Mouse (Mus musculus): ENCODE data around the gene Foxc1. TPM values are rescaled to one million over a fixed set of nuclear protein-coding genes. Genes with fewer than 3 reads are reported as not detected.

The Foxc1 gene
- total and polyA plus RNA-seq, 3 experiments: 0.01 TPM; not detected in 2

DNA sequence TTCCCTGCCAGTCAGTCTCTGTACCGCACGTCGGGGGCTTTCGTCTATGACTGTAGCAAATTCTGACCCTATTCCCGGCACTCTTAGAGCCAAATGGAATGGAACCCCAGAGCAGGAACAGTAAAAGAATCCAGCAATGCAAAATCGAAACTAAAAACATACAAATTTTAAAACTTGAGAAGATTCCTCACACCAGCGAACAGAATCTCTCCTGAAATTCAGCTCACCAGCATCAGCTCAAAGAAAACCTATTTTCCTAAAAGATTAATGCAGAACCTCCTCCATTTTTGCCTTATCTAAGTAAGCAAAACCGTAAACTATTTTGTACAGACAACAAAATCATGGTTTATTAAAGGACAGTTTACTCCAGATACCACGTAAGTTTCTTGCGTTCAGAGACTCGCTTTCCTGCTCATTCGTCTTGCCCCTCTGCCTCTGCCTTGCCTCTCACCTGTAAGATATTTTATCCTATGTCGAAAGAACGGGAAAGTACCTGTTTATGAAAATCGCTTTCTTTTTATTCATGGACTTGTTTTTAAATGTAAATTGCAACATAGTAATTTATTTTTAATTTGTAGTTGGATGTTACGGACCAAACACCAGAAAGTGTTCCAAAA lies 2.5 kb downstream of the Foxc1 start:
- DNase-seq (ENCODE audit: low read depth, low spot score): no peak
- no peak for TF ChIP-seq CTCF (IDR thresholded peaks at IDR 0.05 in 2 of 3, conservative IDR thresholded peaks at IDR 0.05 in 1 of 3; ENCODE audit: control insufficient read depth in 1 of 3, insufficient read depth in 1 of 3, low read depth in 2 of 3, low read length in 3 of 3, poor library complexity in 1 of 3, severe bottlenecking in 1 of 3)
- no peak for TF ChIP-seq MXI1 (IDR thresholded peaks at IDR 0.05; ENCODE audit: low read depth, low read length)
- TF ChIP-seq NRF1 (IDR thresholded peaks at IDR 0.05; ENCODE audit: insufficient read depth, low read depth, low read length, poor library complexity, severe bottlenecking): no peak
- no peak overlapping the region for H3K4me3 ChIP-seq (ENCODE audit: control insufficient read depth in 1 of 2, insufficient read depth in 1 of 2, low read depth in 2 of 2, low read length in 2 of 2)
- no peak overlapping the region for H3K9ac ChIP-seq (ENCODE audit: control insufficient read depth, low read depth, low read length, poor library complexity, severe bottlenecking)
- no peaks in the 10 kb centered on the region for H3K27me3 ChIP-seq (ENCODE audit: control insufficient read depth in 1 of 2, insufficient read depth in 2 of 2, low read length in 2 of 2)
- no peaks in the 10 kb centered on the region for H3K36me3 ChIP-seq (ENCODE audit: control insufficient read depth in 1 of 2, insufficient read depth in 2 of 2, low read length in 2 of 2)
- H3K27ac ChIP-seq (ENCODE audit: control insufficient read depth, low read depth, low read length): no peak overlapping the region
- no peaks in the 10 kb centered on the region for H3K9me3 ChIP-seq (replicated peaks; ENCODE audit: insufficient read depth, low read length)
- no peaks in the 10 kb centered on the region for H3K4me1 ChIP-seq (ENCODE audit: control insufficient read depth in 1 of 2, insufficient read depth in 2 of 2, low read length in 2 of 2)
- H3K79me2 ChIP-seq (ENCODE audit: control insufficient read depth, insufficient read depth, low read length, poor library complexity): no peaks in the 10 kb centered on the region

DNA sequence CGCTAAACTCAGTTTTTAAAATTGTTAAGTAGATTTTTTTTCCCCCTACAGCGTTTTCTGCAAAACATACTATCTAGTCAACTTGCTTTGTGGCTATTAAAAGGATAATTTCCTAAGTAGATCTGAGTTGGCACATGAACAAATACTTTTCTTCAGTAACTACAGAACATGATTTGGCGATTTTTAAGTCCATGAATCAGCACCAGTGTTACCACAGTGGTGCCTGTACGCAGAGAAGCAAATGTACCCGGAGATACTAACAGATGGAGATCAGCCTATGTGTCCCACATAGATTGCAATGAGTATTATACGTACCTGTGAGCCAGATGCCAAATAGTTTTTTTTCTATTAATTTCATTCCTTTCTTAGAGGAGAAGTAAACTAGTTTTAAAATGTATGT lies 3.3 kb downstream of the Foxc1 start:
- no peak overlapping the region for H3K4me3 ChIP-seq (ENCODE audit: control insufficient read depth in 1 of 2, insufficient read depth in 1 of 2, low read depth in 2 of 2, low read length in 2 of 2)
- H3K36me3 ChIP-seq (ENCODE audit: control insufficient read depth in 1 of 2, insufficient read depth in 2 of 2, low read length in 2 of 2): no peaks in the 10 kb centered on the region
- H3K9me3 ChIP-seq (replicated peaks; ENCODE audit: insufficient read depth, low read length): no peaks in the 10 kb centered on the region
- no peak overlapping the region for H3K9ac ChIP-seq (ENCODE audit: control insufficient read depth, low read depth, low read length, poor library complexity, severe bottlenecking)
- H3K4me1 ChIP-seq (ENCODE audit: control insufficient read depth in 1 of 2, insufficient read depth in 2 of 2, low read length in 2 of 2): no peaks in the 10 kb centered on the region
- no peaks in the 10 kb centered on the region for H3K27me3 ChIP-seq (ENCODE audit: control insufficient read depth in 1 of 2, insufficient read depth in 2 of 2, low read length in 2 of 2)
- no peaks in the 10 kb centered on the region for H3K79me2 ChIP-seq (ENCODE audit: control insufficient read depth, insufficient read depth, low read length, poor library complexity)
- H3K27ac ChIP-seq (ENCODE audit: control insufficient read depth, low read depth, low read length): no peak overlapping the region
- no peak for DNase-seq (ENCODE audit: low read depth, low spot score)
- no peak for TF ChIP-seq MAX (IDR thresholded peaks at IDR 0.05; ENCODE audit: low read length)
- no peak for TF ChIP-seq GABPA (IDR thresholded peaks at IDR 0.05; ENCODE audit: low read depth, low read length)
- no peak for TF ChIP-seq POLR2AphosphoS5 (IDR thresholded peaks at IDR 0.05; ENCODE audit: borderline replicate concordance, low read depth, low read length)
- no peak for TF ChIP-seq MEF2A (IDR thresholded peaks at IDR 0.05; ENCODE audit: extremely low read depth, insufficient replicate concordance, low read depth, low read length, poor library complexity, severe bottlenecking)
- TF ChIP-seq CHD2 (IDR thresholded peaks at IDR 0.05; ENCODE audit: low read length): no peak
- TF ChIP-seq MYC (IDR thresholded peaks at IDR 0.05; ENCODE audit: low read depth, low read length): no peak
- no peak for TF ChIP-seq NELFE (IDR thresholded peaks at IDR 0.05; ENCODE audit: low read depth, low read length)
- TF ChIP-seq EP300 (IDR thresholded peaks at IDR 0.05; ENCODE audit: low read depth in 1 of 2, low read length in 2 of 2): no peak
- TF ChIP-seq MAFK (IDR thresholded peaks at IDR 0.05; ENCODE audit: borderline replicate concordance, low read depth, low read length): no peak
- TF ChIP-seq ZC3H11A (IDR thresholded peaks at IDR 0.05; ENCODE audit: low read depth, low read length): no peak
- no peak for TF ChIP-seq SIN3A (IDR thresholded peaks at IDR 0.05; ENCODE audit: low read length)
- TF ChIP-seq USF1 (IDR thresholded peaks at IDR 0.05; ENCODE audit: low read depth, low read length): no peak
- TF ChIP-seq RAD21 (IDR thresholded peaks at IDR 0.05; ENCODE audit: low read depth, low read length): no peak
- no peak for TF ChIP-seq E2F4 (IDR thresholded peaks at IDR 0.05; ENCODE audit: borderline replicate concordance, low read depth, low read length)
- no peak for TF ChIP-seq HCFC1 (IDR thresholded peaks at IDR 0.05; ENCODE audit: low read depth, low read length)
- TF ChIP-seq UBTF (IDR thresholded peaks at IDR 0.05; ENCODE audit: borderline replicate concordance, insufficient read depth, low read depth, low read length): no peak
- TF ChIP-seq NRF1 (IDR thresholded peaks at IDR 0.05; ENCODE audit: insufficient read depth, low read depth, low read length, poor library complexity, severe bottlenecking): no peak
- TF ChIP-seq ZKSCAN1 (IDR thresholded peaks at IDR 0.05; ENCODE audit: low read depth, low read length): no peak
- TF ChIP-seq TCF12 (IDR thresholded peaks at IDR 0.05; ENCODE audit: low read depth, low read length): no peak
